Mouse (Mus musculus) heart, adult 2 months (tissue): ENCODE data around the gene Fam228a. TPM values are rescaled to one million over a fixed set of nuclear protein-coding genes. Genes with fewer than 3 reads are reported as not detected.

Experiments used
- DNase-seq, 2 experiments: peaks; one replicate each; pipeline ENCODE4 v3.0.0; 2021
- H3K27ac ChIP-seq: fragments of 200-600 bp; 2 replicates; pipeline ENCODE4 v1.8.1; 2022
- H3K27me3 ChIP-seq: fragments of 200-500 bp; 2 replicates; pipeline ENCODE4 v1.6.1; 2012; ENCODE audit warnings: mild to moderate bottlenecking, low read length, inconsistent platforms, mixed read lengths; ENCODE audit not compliant: control insufficient read depth, insufficient read depth
- H3K36me3 ChIP-seq: fragments of 200-500 bp; 2 replicates; pipeline ENCODE4 v1.6.1; 2012; ENCODE audit warnings: low read length, inconsistent platforms; ENCODE audit not compliant: control insufficient read depth, insufficient read depth
- H3K4me1 ChIP-seq: fragments of 200-500 bp; 2 replicates; pipeline ENCODE4 v1.6.1; 2011; ENCODE audit warnings: low read length; ENCODE audit not compliant: control insufficient read depth, insufficient read depth
- H3K4me3 ChIP-seq: fragments of 200-600 bp; 2 replicates; pipeline ENCODE4 v1.8.1; 2022
- H3K79me2 ChIP-seq: fragments of 200-500 bp; replicated peaks from 2 replicates; pipeline ENCODE4 v1.6.1; 2012; ENCODE audit warnings: mild to moderate bottlenecking, inconsistent platforms, low read length, moderate library complexity, mixed read lengths; ENCODE audit not compliant: control insufficient read depth, insufficient read depth
- H3K9ac ChIP-seq: fragments of 200-500 bp; 2 replicates; pipeline ENCODE4 v1.6.1; 2012; ENCODE audit warnings: low read depth, mild to moderate bottlenecking, control low read depth, inconsistent platforms, low read length, mixed read lengths
- CTCF ChIP-seq: fragments of 200-600 bp; IDR thresholded peaks from 2 replicates; pipeline ENCODE4 v1.8.1; 2022; ENCODE audit warnings: antibody characterized with exemption, mild to moderate bottlenecking, moderate library complexity
- EP300 ChIP-seq: fragments of 200-500 bp; IDR thresholded peaks from 2 replicates; pipeline ENCODE4 v1.6.1; 2011; ENCODE audit warnings: low read depth, low read length, control low read depth; ENCODE audit not compliant: insufficient read depth
- POLR2A ChIP-seq: fragments of 200-500 bp; IDR thresholded peaks from 2 replicates; pipeline ENCODE4 v1.6.1; 2011; ENCODE audit warnings: mild to moderate bottlenecking, low read depth, low read length, control low read depth; ENCODE audit not compliant: insufficient read depth
- WGBS: fragments of 180-500 bp; shearing (Covaris S2); methylation state at CpG from one replicate; pipeline ENCODE4 v1.1.7; 2018; 5-methylcytosine and 5-hydroxymethylcytosine counted together
- intact Hi-C: fragments of 180-260 bp; cut with DNase I; formaldehyde crosslinking; loops from one replicate; pipeline ENCODE4 v1.15.1; 2025
- polyA plus RNA-seq: library from polyadenylated mRNA; depleted of rRNA; stranded (reverse); fragments of >200 nt; gene quantifications from 2 replicates; pipeline ENCODE4 v1.2.3, GENCODE M21; 2012
- total RNA-seq, 2 experiments: library from RNA; stranded (reverse); gene quantifications; 2 replicates each; pipeline ENCODE4 v1.2.3; 2021

The Fam228a gene
- total and polyA plus RNA-seq, 3 experiments: 0.06 TPM; not detected in 2

- H3K79me2 ChIP-seq: no peaks in the 10 kb centered on the region
- H3K36me3 ChIP-seq: no peaks in the 10 kb centered on the region
- H3K4me1 ChIP-seq: no peaks in the 10 kb centered on the region
- H3K27me3 ChIP-seq: no peaks in the 10 kb centered on the region
- DNase-seq: no peak
- intact Hi-C loops: no loop called here
- H3K9ac ChIP-seq: no peak overlapping the region
- no peak overlapping the region for H3K4me3 ChIP-seq
- H3K27ac ChIP-seq: no peak overlapping the region
- WGBS: 77% methylated on average over 4 of the region's 4 CpGs
- TF ChIP-seq CTCF (no peak), POLR2A (no peak), EP300 (no peak)
These were observed 6.6 kb downstream of the Fam228a start for GRCm38 (mm10) chr12:4731629-4732028.

DNA sequence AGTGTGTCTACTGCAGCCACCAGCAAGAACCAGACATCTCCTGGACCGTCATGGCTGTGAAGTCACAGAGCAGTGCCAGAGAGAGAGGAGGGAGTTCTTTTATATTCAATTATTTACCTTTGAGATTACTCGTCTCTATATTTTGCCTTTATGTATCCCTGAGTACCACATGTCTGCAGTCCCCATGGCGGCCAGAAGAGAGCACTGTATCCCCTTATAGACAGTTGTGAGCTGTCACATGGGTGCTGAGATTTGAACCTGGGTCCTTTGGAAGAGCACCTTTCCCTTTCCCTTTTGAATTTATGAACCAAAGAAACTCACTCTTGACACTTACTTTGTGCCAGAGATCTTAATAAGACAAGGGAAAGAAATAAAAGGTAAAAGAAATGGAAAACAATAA is 9.1 kb downstream of the Fam228a start:
- no peaks in the 10 kb centered on the region for H3K4me1 ChIP-seq
- intact Hi-C loops: no loop called here
- no peak overlapping the region for H3K4me3 ChIP-seq
- H3K79me2 ChIP-seq: no peaks in the 10 kb centered on the region
- no peak overlapping the region for H3K27ac ChIP-seq
- WGBS: 91% methylated on average over 3 of the region's 3 CpGs
- no peaks in the 10 kb centered on the region for H3K27me3 ChIP-seq
- H3K9ac ChIP-seq: no peak overlapping the region
- H3K36me3 ChIP-seq: no peaks in the 10 kb centered on the region
- TF ChIP-seq EP300 (no peak), POLR2A (no peak), CTCF (peak; percentile 25)
- DNase-seq: no peak

GRCm38 (mm10) chr12:4719762-4720754 is 18.2 kb downstream of the Fam228a start:
- Histone ChIP-seq H3K79me2 (no peaks in the 10 kb centered on the region), H3K36me3 (no peaks in the 10 kb centered on the region), H3K27me3 (no peaks in the 10 kb centered on the region), H3K9ac (no peak overlapping the region), H3K4me1 (no peaks in the 10 kb centered on the region), H3K4me3 (no peak overlapping the region), H3K27ac (no peak overlapping the region)
- DNase-seq: no peak
- TF ChIP-seq CTCF (0 out of 2 replicates have a peak, but pooled peaks have one; percentile 12), EP300 (no peak), POLR2A (no peak)
- intact Hi-C loops: no loop called here
- WGBS: 67% methylated on average over 17 of the region's 17 CpGs

DNA sequence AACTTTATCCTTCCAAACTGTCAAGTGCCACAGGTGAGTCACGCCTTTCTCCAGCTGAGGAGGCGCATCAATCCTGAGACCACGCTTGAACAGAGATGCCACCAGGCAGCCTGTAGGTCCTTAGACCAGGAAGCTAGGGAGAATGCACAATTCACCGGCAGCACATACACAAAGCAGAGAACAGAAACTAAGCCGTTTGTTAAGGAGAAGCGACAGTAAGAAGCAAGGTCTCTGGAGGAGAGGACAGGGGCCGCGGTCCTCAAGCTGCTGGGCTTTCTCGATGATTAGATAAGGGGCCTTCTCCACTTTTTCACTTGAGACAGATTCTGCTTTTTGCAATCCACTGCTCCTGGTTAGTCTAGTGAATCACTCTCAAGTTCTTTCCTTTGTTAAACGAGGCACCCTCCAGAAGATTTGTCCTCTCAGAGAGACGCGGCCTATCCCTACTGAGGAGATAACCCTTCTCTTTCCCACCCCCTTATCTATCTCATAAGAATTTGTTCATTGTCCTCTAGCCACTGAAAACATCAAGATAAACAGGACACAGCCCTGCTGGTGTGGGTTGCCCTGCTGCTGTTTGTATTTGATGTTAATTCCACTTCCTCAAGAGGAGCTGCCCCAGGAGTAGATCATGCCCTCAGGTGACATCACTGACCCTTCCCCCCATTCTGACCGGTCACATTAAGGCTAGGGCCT is 19.0 kb downstream of the Fam228a start:
- no peak overlapping the region for H3K4me3 ChIP-seq
- H3K9ac ChIP-seq: no peak overlapping the region
- no peaks in the 10 kb centered on the region for H3K36me3 ChIP-seq
- intact Hi-C loops: no loop called here
- H3K27ac ChIP-seq: no peak overlapping the region
- WGBS: 46% methylated on average over 13 of the region's 13 CpGs
- DNase-seq: no peak
- H3K79me2 ChIP-seq: no peaks in the 10 kb centered on the region
- H3K4me1 ChIP-seq: no peaks in the 10 kb centered on the region; the same call in 1 of the 2 replicates
- TF ChIP-seq CTCF (no peak), POLR2A (no peak), EP300 (no peak)
- no peaks in the 10 kb centered on the region for H3K27me3 ChIP-seq

DNA sequence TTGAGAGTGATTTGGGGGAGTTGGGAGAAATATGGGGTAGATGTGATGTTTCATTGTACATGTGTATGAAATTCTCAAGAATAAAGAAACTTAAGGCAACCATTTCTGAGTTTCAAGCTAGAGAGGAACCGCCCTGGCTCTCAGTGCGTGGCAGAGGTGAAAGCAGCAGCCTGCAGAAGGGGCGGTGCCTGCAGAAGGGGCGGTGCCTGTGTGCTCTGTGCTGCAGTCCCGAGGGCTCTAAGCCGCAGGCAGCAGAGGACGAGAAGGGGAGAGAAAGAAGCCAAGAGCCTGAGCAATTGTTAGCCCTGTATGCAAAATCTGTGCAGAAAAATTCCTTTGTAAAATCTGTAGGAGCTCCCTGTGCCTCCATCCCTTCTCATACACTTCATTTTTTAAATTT is 20.8 kb downstream of the Fam228a start:
- no peak overlapping the region for H3K9ac ChIP-seq

More for the DNA sequence above, 20.8 kb downstream of the Fam228a start:
- no peak for TF ChIP-seq EP300
- TF ChIP-seq CTCF: no peak
- no peak for TF ChIP-seq POLR2A
- Histone ChIP-seq H3K4me1 (no peaks in the 10 kb centered on the region; the same call in 1 of the 2 replicates), H3K27me3 (no peaks in the 10 kb centered on the region), H3K27ac (no peak overlapping the region), H3K36me3 (no peaks in the 10 kb centered on the region), H3K79me2 (no peaks in the 10 kb centered on the region), H3K4me3 (no peak overlapping the region)
- peak in 1 of 2 experiments; percentile 17 for DNase-seq
- 28% methylated on average over 7 of the region's 7 CpGs for WGBS
- intact Hi-C loops: no loop called here
